Mouse (Mus musculus): ENCODE results near the gene Shroom4.

DNA sequence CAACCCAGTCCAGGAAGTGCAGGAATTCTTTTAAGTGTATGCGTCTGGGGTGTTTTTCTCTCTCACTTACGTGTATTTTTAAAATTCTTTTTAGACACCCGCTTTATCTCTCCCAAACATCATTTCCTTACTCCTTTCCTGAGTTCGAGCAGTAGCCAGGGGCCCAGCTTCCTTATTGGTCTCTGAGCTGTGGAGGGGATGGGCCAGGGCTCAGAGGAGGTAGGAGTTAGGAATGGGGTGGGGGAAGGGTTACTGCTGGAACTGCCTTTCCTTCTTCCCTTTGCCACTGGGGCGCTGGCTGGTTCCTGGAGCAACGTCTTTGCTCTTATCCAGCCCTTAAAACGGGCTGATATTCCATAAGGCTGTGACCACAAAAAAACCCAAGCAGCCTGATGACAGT lies 177.3 kb downstream of the Shroom4 start:
- no peak for TF ChIP-seq CTCF (IDR thresholded peaks at IDR 0.05)
- peak; percentile 61 for TF ChIP-seq EP300 (IDR thresholded peaks at IDR 0.05)
